Mouse (Mus musculus) frontal cortex, adult 2 months (tissue): Measurements from ENCODE around the gene Rere. TPM values are rescaled to one million over a fixed set of nuclear protein-coding genes. Genes with fewer than 3 reads are reported as not detected.
"Not testable (repeated sequence)": the region's sequence is repeated elsewhere in the genome, so short reads cannot be mapped to it uniquely, and the experiment has no call there.

Experiments
- DNase-seq, 2 experiments: peaks; one replicate each; pipeline ENCODE4 v3.0.0; 2022; ENCODE audit warnings: low spot score in 1 of 2; ENCODE audit errors: extremely low spot score in 1 of 2
- polyA plus RNA-seq: library from polyadenylated mRNA; depleted of rRNA; stranded (reverse); fragments of >200 nt; gene quantifications from 2 replicates; pipeline ENCODE4 v1.2.3, GENCODE M21; 2012

The Rere gene
- polyA plus RNA-seq, 1 experiment, result 64.4 TPM

GRCm38 (mm10) chr4:150488096-150488748 is 206.8 kb downstream of the Rere start:
- DNase-seq, result peak; percentile 77 to 81

GRCm38 (mm10) chr4:150488767-150489166 is 207.3 kb downstream of the Rere start:
- peak in 1 of 2 experiments; percentile 49 for DNase-seq

GRCm38 (mm10) chr4:150490050-150490449 is 208.6 kb downstream of the Rere start:
- no peak for DNase-seq

DNA sequence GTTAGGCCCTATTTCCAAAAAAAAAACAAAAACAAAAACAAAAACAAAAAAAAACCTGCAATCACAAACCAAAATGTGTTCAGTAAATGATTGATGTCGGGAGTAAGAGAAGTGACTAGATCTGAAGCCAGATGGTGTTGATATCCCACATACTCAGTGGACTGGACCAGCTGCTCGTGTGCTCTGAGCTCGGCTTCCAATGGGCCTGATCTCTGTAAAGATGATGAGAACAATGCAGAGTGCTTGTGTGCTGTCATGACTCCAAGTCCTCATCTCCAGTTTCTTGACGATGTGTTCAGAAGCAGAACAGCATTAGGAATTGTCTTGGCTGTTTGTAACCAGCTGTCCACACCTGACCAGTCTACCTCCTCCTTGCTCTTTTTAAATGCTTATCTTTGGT is 210.3 kb downstream of the Rere start:
- DNase-seq, result no peak

- no peak for DNase-seq
Measured at GRCm38 (mm10) chr4:150493258-150493937, 212.0 kb downstream of the Rere start.

GRCm38 (mm10) chr4:150493938-150494330 is 212.5 kb downstream of the Rere start:
- not testable (repeated sequence) for DNase-seq

- no peak for DNase-seq
Measured at GRCm38 (mm10) chr4:150495568-150495967, 214.1 kb downstream of the Rere start.

DNA sequence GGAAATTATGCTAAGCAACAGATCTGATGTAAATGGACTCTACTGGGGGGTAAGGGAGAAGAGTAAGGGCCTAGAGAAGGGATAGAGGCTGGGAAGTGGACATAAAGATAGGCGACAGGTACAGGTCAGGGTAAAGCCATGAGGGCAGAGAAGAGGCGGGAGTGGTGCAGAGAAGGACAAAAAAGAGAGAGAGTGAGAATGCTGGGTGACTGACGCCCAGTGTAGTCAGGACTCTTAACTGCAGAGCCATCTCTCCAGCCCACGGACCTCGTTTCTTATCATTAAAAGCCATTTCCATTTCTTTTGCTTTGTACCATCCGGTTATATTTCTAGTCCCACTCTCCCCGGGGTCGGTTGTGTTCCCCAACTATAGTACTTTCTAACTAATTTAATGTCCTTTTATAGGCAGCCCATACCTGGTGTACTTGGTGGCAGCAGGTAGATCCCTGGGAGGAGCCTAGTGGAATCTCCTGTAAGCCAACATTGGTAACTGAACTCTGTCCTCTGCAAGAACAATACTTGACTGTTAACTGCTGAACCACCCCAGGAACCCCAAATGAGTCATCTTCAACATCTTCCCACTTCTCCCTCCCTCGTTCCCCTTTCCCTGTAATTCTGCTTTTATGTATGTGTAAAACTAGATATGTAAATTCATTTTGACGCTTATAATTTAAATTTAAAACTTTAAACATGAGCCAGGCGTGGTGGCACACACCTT is 223.0 kb downstream of the Rere start:
- DNase-seq, result no peak

- no peak for DNase-seq
Measured at GRCm38 (mm10) chr4:150509026-150509712, 227.7 kb downstream of the Rere start.

GRCm38 (mm10) chr4:150510036-150510435 is 228.6 kb downstream of the Rere start:
- DNase-seq, result no peak

GRCm38 (mm10) chr4:150513387-150513786 is 231.9 kb downstream of the Rere start:
- DNase-seq, result not testable (repeated sequence)

GRCm38 (mm10) chr4:150516201-150516600 is 234.8 kb downstream of the Rere start:
- DNase-seq, result no peak

- peak in 1 of 2 experiments; percentile 42 for DNase-seq
Measured at GRCm38 (mm10) chr4:150517381-150517780, 235.9 kb downstream of the Rere start.

DNA sequence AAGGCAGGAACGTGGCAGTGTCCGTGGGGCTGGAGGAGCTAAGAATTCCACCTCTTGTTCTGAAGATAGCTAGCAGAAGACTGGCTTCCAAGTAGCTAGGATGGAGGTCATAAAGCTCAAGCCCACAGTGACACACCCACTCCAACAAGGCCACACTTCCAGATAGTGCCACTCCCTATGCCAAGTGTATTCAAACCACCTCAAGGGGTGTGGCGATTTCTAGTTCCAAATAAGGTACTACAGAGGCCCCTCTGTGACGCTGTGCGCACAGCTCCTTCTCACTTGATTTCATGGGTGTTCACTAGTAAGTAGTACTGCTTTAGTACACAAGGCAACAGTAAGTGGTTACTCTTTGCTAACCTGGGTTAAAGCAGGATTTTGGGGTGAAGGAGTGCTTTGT is 237.4 kb downstream of the Rere start:
- DNase-seq, result no peak

GRCm38 (mm10) chr4:150520069-150520468 is 238.6 kb downstream of the Rere start:
- no peak for DNase-seq

DNA sequence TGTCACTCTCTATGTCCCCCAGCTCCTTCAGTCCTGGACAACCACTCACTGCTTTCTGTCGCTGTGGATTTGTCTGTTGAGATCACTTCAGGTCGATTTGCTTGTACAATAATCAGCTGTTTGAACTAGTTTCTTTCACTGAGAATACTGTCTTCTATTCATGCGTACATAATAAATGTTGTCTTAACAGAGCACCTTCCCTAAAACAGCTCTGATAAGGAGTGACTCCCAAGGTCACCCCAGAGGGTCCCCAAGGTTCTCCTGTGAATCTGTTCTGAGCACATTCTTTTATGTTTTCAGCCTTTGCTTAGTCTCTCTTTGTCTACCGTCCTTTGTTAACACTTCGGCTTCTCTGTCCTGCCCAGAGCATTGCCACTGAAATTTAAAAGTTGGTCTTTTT is 241.0 kb downstream of the Rere start:
- no peak for DNase-seq

GRCm38 (mm10) chr4:150523351-150523750 is 241.9 kb downstream of the Rere start:
- no peak for DNase-seq

DNA sequence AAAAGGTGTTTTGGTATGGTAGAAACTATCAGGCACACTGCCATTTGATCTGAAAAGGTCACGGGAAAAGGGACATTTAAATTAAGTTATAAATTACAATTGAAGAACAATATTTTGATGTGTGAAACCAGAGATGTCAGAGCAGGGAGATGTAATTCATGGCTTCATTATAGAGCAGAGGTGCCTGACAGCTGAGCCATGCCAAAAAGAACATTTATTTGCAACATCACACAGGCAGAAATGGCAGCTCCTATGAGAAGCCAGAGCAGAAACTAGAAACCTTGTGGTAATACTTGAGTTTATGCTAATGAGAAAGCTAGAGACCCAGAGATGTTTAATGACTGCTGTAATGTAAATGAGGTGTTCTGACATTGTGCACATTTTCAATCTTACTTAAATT is 244.8 kb downstream of the Rere start:
- DNase-seq, result no peak

GRCm38 (mm10) chr4:150528426-150528825 is 247.0 kb downstream of the Rere start:
- no peak for DNase-seq

DNA sequence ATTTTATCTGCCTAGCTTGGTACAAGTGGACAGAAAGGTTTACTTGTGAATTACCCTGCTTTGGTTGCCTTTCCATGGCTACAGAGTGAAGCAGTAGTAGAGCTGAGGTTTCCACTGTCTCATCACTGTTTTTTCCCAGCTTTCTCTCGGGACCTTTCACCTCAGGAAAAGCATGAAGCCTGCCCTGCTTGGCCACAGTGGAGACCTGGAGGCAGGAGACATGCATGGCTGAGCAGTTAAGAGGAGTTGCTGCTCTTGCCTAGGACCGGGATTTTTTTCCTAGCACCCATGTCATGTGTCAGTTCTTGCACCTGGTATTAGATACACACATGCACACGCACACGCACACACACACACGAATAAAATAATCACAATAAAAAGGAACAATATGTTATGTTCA is 247.4 kb downstream of the Rere start:
- DNase-seq, result no peak

DNA sequence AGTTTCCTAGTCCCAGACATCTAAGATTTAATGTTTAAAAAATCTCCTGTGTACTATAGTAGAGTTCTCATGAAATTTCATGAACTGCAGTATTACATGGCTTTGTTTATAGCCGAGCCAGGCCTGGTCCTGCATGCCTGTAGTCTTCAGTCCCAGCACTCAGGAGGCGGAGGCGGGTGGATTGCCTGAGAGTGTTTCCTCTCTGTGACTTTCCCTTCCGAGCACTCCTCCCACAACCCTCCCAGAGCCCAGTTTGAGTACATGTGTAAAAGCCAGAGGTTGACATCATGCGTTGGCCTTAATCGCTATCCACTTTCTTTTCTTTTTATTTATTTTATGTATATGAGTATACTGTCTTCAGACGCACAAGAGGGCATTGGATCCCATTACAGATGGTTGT is 250.4 kb downstream of the Rere start:
- no peak for DNase-seq
